Mouse (Mus musculus): ENCODE data around the gene Gm10203. TPM values are rescaled to one million over a fixed set of nuclear protein-coding genes. Genes with fewer than 3 reads are reported as not detected.

Gm10203 gene
- not detected for polyA plus RNA-seq (2014; fragmentation: Illumina TruSeq; extraction: RNeasy Lipid Tissue Mini Kit (QIAGEN cat#74804))

GRCm38 (mm10) chr6:149129870-149130269, at the start of gene Gm10203:
TSS of gene Gm10203 (plus strand) at chr6:149130170.

GRCm38 (mm10) chr6:149101076-149101942, 28.7 kb upstream of the Gm10203 start, which contains the start of gene Dennd5b:
TSS of gene Dennd5b (minus strand) at chr6:149101680.

GRCm38 (mm10) chr6:149139471-149139870, 9.5 kb downstream of the Gm10203 start, which contains the start of gene Etfbkmt:
TSS of gene Etfbkmt (plus strand) at chr6:149139849.

Other genes starting within 250 kb of the Gm10203 start
- gene Caprin2, start 233.9 kb upstream of the Gm10203 start, polyA plus RNA-seq (2014; fragmentation: Illumina TruSeq; extraction: RNeasy Lipid Tissue Mini Kit (QIAGEN cat#74804)): 28.3 TPM
- gene Sinhcaf, start 183.7 kb upstream of the Gm10203 start, polyA plus RNA-seq (2014; fragmentation: Illumina TruSeq; extraction: RNeasy Lipid Tissue Mini Kit (QIAGEN cat#74804)): 104 TPM
- gene Dennd5b, start 28.5 kb upstream of the Gm10203 start, polyA plus RNA-seq (2014; fragmentation: Illumina TruSeq; extraction: RNeasy Lipid Tissue Mini Kit (QIAGEN cat#74804)): 25.5 TPM
- 69.8 TPM for gene Etfbkmt, start 9.7 kb downstream of the Gm10203 start, polyA plus RNA-seq (2014; fragmentation: Illumina TruSeq; extraction: RNeasy Lipid Tissue Mini Kit (QIAGEN cat#74804))
- gene Amn1, start 58.5 kb downstream of the Gm10203 start, polyA plus RNA-seq (2014; fragmentation: Illumina TruSeq; extraction: RNeasy Lipid Tissue Mini Kit (QIAGEN cat#74804)): 48.3 TPM
- gene Resf1, start 179.2 kb downstream of the Gm10203 start, polyA plus RNA-seq (2014; fragmentation: Illumina TruSeq; extraction: RNeasy Lipid Tissue Mini Kit (QIAGEN cat#74804)): 269 TPM